Mouse (Mus musculus): Measurements from ENCODE around the gene Stab2. TPM values are rescaled to one million over a fixed set of nuclear protein-coding genes. Genes with fewer than 3 reads are reported as not detected.

Gene Stab2
- polyA plus RNA-seq, 1 experiment from 2014 or later: 4.0 TPM

DNA sequence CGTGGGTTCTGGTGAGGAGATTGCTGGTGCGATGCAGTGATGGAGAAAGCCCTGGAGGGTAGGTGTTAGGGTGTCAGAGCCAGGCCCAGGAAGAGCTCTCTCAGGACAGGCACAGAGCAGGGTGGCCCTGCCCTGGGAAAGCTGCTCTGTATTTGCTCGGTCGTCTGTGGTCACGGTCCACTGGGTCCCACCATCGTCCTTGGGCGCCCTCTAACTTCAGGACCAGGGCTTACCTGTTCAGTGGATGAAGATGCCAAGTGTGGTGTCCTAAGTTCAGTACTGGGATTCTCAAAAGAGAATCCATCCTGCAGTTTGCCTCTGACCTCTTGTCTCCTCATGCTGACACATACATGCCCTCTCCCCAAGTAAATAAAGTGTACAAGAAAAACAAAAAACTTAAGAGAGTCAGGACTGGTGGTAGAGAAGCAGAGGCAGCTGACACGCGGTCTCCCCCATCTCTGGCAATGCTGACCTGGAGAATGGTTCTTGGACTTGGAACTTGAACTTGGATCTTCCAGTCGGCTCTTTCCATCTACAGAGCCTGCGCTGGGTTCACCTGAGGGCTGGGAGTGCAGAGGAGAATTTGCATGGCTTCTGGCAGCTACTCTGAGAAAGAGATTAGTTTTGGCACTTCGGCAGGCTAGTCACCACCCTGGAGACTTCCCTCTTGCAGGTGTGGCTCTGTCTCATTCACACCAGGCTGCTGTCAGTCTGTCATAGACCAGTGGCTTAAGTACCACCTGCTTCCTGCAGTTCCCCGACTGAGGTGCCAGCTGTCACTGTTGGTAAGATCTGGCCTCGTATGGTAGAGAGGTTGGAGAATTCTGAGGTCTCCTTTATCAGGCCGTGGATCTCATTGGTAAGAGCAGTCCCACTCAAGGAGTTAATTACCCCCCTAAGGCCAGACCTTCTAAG lies 179.3 kb downstream of the Stab2 start:
- no peaks in the 10 kb centered on the region for H3K27me3 ChIP-seq (ENCODE audit: insufficient read depth, poor library complexity, severe bottlenecking)
- peaks cover 11% of the 10 kb centered on the region for H3K4me1 ChIP-seq
- H3K9me3 ChIP-seq: no peaks in the 10 kb centered on the region
- 89% methylated on average over 15 of the region's 15 CpGs for WGBS
- no peak overlapping the region for H3K27ac ChIP-seq
- DNase-seq (ENCODE audit: low spot score): no peak
- H3K4me3 ChIP-seq: no peak overlapping the region
- peaks cover 36% of the 10 kb centered on the region for H3K36me3 ChIP-seq

- Histone ChIP-seq H3K27ac (no peak overlapping the region), H3K4me1 (peaks cover 11% of the 10 kb centered on the region), H3K4me3 (no peak overlapping the region), H3K27me3 (ENCODE audit: insufficient read depth, poor library complexity, severe bottlenecking) (no peaks in the 10 kb centered on the region), H3K9me3 (no peaks in the 10 kb centered on the region), H3K36me3 (peaks cover 41% of the 10 kb centered on the region)
- DNase-seq (ENCODE audit: low spot score): no peak
- WGBS: 77% methylated on average over 3 of the region's 3 CpGs
Observed at GRCm38 (mm10) chr10:86826929-86827328, 180.9 kb downstream of the Stab2 start.

- H3K36me3 ChIP-seq: peaks cover 42% of the 10 kb centered on the region
- H3K4me1 ChIP-seq: peaks cover 11% of the 10 kb centered on the region
- no peaks in the 10 kb centered on the region for H3K27me3 ChIP-seq (ENCODE audit: insufficient read depth, poor library complexity, severe bottlenecking)
- no peaks in the 10 kb centered on the region for H3K9me3 ChIP-seq
- no peak overlapping the region; the same call in 1 of the 2 replicates for H3K27ac ChIP-seq
- 85% methylated on average over 10 of the region's 10 CpGs for WGBS
- no peak overlapping the region for H3K4me3 ChIP-seq
- no peak for DNase-seq (ENCODE audit: low spot score)
Observed at GRCm38 (mm10) chr10:86825871-86826522, 181.8 kb downstream of the Stab2 start.

DNA sequence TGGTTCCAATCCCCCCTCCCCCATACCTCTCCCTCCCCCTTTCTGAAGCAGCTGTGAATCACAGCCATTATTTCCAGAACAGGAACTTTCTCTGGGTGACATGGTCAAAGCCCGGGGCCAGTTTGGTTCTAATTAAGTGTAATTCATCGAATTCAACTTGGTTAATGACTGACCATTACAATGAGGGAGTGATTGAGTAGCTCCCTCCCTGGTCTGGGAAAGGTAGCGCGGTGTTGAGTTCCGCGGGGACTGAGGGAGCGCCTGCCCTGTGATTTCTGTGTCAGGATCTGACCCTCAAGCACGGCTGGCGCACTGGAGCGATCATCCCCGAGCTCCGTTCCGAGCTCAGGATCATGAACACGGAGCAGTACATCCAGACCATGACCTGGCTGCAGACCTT lies 183.0 kb downstream of the Stab2 start:
- no peaks in the 10 kb centered on the region for H3K27me3 ChIP-seq (ENCODE audit: insufficient read depth, poor library complexity, severe bottlenecking)
- DNase-seq (ENCODE audit: low spot score): no peak
- peaks cover 13% of the 10 kb centered on the region for H3K4me1 ChIP-seq
- H3K9me3 ChIP-seq: no peaks in the 10 kb centered on the region
- WGBS: 80% methylated on average over 14 of the region's 14 CpGs
- H3K36me3 ChIP-seq: peaks cover 45% of the 10 kb centered on the region
- no peak overlapping the region for H3K4me3 ChIP-seq
- no peak overlapping the region for H3K27ac ChIP-seq

GRCm38 (mm10) chr10:86824093-86824492 lies 183.7 kb downstream of the Stab2 start:
- Histone ChIP-seq H3K4me3 (no peak overlapping the region), H3K27ac (no peak overlapping the region), H3K9me3 (no peaks in the 10 kb centered on the region), H3K36me3 (peaks cover 41% of the 10 kb centered on the region), H3K27me3 (ENCODE audit: insufficient read depth, poor library complexity, severe bottlenecking) (no peaks in the 10 kb centered on the region), H3K4me1 (peaks cover 21% of the 10 kb centered on the region)
- no peak for DNase-seq (ENCODE audit: low spot score)
- WGBS: 85% methylated on average over 6 of the region's 6 CpGs

- Histone ChIP-seq H3K9me3 (no peaks in the 10 kb centered on the region), H3K4me1 (peaks cover 29% of the 10 kb centered on the region)
Observed at GRCm38 (mm10) chr10:86821014-86821413, 186.8 kb downstream of the Stab2 start.

GRCm38 (mm10) chr10:86819649-86820165 lies 188.1 kb downstream of the Stab2 start:
- WGBS: 52% methylated on average over 8 of the region's 8 CpGs
- H3K9me3 ChIP-seq: no peaks in the 10 kb centered on the region
- H3K4me3 ChIP-seq: no peak overlapping the region
- DNase-seq (ENCODE audit: low spot score): no peak
- H3K36me3 ChIP-seq: peaks cover 19% of the 10 kb centered on the region
- peaks cover 34% of the 10 kb centered on the region for H3K4me1 ChIP-seq
- no peaks in the 10 kb centered on the region for H3K27me3 ChIP-seq (ENCODE audit: insufficient read depth, poor library complexity, severe bottlenecking)
- peak overlapping the region; percentile 62 for H3K27ac ChIP-seq

More at GRCm38 (mm10) chr10:86821014-86821413, 186.8 kb downstream of the Stab2 start:
- no peak for DNase-seq (ENCODE audit: low spot score)
- Histone ChIP-seq H3K36me3 (peaks cover 30% of the 10 kb centered on the region), H3K4me3 (no peak overlapping the region), H3K27me3 (ENCODE audit: insufficient read depth, poor library complexity, severe bottlenecking) (no peaks in the 10 kb centered on the region), H3K27ac (no peak overlapping the region)
- 90% methylated on average over 7 of the region's 7 CpGs for WGBS

GRCm38 (mm10) chr10:86815133-86815532 lies 192.7 kb downstream of the Stab2 start:
- peaks cover 47% of the 10 kb centered on the region for H3K4me1 ChIP-seq
- no peaks in the 10 kb centered on the region for H3K27me3 ChIP-seq (ENCODE audit: insufficient read depth, poor library complexity, severe bottlenecking)
- no peak overlapping the region for H3K4me3 ChIP-seq
- peak overlapping the region; percentile 86; the same call in 1 of the 2 replicates for H3K27ac ChIP-seq
- no peaks in the 10 kb centered on the region for H3K9me3 ChIP-seq
- peaks cover 4% of the 10 kb centered on the region; the same call in 1 of the 2 replicates for H3K36me3 ChIP-seq
- DNase-seq (ENCODE audit: low spot score): no peak
- WGBS: 76% methylated on average over 7 of the region's 7 CpGs

DNA sequence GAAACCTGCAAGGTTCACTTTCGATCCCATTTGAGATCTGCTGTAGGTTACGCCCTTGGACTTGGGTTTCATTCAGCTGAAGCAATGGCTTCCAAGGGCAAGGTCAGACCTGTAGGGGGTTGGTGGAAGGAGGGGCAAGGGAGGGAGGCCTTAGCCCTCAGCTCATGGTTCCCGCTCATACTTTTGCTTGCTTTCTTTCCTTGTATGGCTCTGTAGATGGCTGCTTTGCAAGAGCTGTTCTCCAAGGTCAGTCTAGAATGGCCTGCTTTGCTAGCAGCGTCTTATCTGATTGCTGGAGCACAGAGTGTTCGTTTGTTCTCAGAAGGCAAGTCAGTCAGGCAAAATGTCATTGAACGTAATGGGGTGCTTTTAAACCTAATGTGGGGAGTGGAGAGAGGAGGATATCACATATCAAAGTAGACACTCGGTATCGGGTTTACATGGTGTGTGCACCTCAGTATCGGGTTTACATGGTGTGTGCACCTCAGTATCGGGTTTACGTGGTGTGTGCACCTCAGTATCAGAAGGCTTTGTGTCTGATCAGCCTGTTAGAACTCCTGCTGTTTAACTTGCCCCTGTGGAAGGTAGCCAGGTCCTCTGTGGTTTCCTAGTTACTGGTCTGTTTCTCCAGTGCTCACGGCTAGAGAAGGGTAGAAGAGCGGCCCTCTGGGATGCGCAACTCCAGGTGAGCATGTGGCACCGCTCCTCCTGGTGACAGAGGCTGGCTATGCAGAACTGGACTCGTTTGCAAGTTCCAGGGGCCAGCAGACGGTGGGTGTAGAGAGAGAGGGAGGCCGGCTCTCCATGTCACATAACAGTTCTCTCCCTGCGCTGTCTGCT lies 193.3 kb downstream of the Stab2 start:
- Histone ChIP-seq H3K27ac (peak overlapping the region; percentile 86), H3K9me3 (no peaks in the 10 kb centered on the region), H3K27me3 (ENCODE audit: insufficient read depth, poor library complexity, severe bottlenecking) (no peaks in the 10 kb centered on the region), H3K4me1 (peaks cover 41% of the 10 kb centered on the region), H3K4me3 (no peak overlapping the region), H3K36me3 (peaks cover 4% of the 10 kb centered on the region; the same call in 1 of the 2 replicates)
- DNase-seq (ENCODE audit: low spot score): no peak
- 61% methylated on average over 19 of the region's 19 CpGs for WGBS

GRCm38 (mm10) chr10:86810612-86811011 lies 197.2 kb downstream of the Stab2 start:
- no peak overlapping the region for H3K4me3 ChIP-seq
- WGBS: 94% methylated on average over 5 of the region's 5 CpGs
- H3K4me1 ChIP-seq: peaks cover 22% of the 10 kb centered on the region
- H3K36me3 ChIP-seq: peaks cover 9% of the 10 kb centered on the region; the same call in 1 of the 2 replicates
- H3K27me3 ChIP-seq (ENCODE audit: insufficient read depth, poor library complexity, severe bottlenecking): no peaks in the 10 kb centered on the region
- no peak for DNase-seq (ENCODE audit: low spot score)
- H3K9me3 ChIP-seq: no peaks in the 10 kb centered on the region
- no peak overlapping the region for H3K27ac ChIP-seq

GRCm38 (mm10) chr10:86810000-86810399 lies 197.8 kb downstream of the Stab2 start:
- Histone ChIP-seq H3K36me3 (peaks cover 10% of the 10 kb centered on the region; the same call in 1 of the 2 replicates), H3K4me3 (no peak overlapping the region), H3K9me3 (no peaks in the 10 kb centered on the region), H3K4me1 (peaks cover 16% of the 10 kb centered on the region), H3K27me3 (ENCODE audit: insufficient read depth, poor library complexity, severe bottlenecking) (no peaks in the 10 kb centered on the region), H3K27ac (no peak overlapping the region)
- DNase-seq (ENCODE audit: low spot score): no peak
- 90% methylated on average over 9 of the region's 9 CpGs for WGBS

- no peak for DNase-seq (ENCODE audit: low spot score)
- H3K27ac ChIP-seq: no peak overlapping the region
- H3K27me3 ChIP-seq (ENCODE audit: insufficient read depth, poor library complexity, severe bottlenecking): no peaks in the 10 kb centered on the region
- peaks cover 11% of the 10 kb centered on the region; the same call in 1 of the 2 replicates for H3K36me3 ChIP-seq
- H3K9me3 ChIP-seq: no peaks in the 10 kb centered on the region
- no peaks in the 10 kb centered on the region for H3K4me1 ChIP-seq
- H3K4me3 ChIP-seq: no peak overlapping the region
- 91% methylated on average over 15 of the region's 15 CpGs for WGBS
Observed at GRCm38 (mm10) chr10:86808013-86808758, 199.6 kb downstream of the Stab2 start.

Data from heart, embryonic 10.5 days (tissue).